Mouse (Mus musculus): ENCODE data around the gene Cdk6. TPM values are rescaled to one million over a fixed set of nuclear protein-coding genes. Genes with fewer than 3 reads are reported as not detected.
"Not testable (repeated sequence)": the region's sequence is repeated elsewhere in the genome, so short reads cannot be mapped to it uniquely, and the experiment has no call there.

Cdk6 gene
- polyA plus RNA-seq, 1 experiment from 2014 or later = 14.1 TPM

DNA sequence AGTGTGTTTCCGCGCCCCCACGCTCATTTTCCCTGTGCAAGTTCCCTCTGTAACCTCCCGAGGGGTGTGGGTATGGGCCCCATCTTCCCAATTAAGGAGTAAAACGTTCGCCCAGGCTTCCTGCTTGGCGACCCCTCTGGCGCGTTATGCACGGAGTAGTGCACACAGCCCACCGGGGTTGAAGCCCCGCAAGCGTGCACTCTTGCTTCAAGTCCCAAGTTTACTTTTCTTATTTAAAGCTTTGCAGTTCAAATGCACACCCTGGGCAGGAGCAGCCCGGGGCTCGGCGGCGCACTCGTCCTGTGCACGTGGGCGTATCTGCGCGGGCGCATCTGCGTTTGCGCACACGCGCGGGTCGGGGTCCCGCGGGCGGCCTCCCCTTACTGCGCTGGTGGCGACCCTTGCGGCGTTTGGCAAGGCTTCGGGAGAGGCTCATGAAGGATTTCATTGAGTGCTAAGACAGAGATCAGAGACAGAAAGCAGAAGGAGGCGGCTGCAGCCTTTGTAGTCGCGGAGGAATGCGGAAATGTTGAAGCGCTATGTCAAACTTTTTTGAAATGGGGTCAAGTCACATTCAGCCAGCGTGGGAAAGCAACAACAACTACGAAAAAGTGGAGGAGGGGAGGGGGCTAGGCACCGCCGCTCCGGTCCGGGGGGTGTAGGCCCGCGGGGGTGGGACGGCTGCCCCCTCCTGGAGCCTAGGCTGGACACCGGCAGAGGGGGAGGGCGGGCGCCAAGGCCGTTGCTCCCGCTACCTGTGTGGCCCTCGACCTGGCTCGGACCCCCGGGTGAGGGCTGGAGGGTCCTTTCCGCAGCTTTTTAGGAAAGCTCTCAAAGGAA, 866 bp downstream of the Cdk6 start:
- Histone ChIP-seq H3K36me3 (ENCODE audit: control insufficient read depth, insufficient read depth, low read length) (no peaks in the 10 kb centered on the region), H3K9ac (ENCODE audit: low read length) (peak overlapping the region; percentile 23), H3K27ac (ENCODE audit: low read depth, low read length) (0 out of 2 replicates have a peak overlapping the region, but pooled peaks have one; percentile 8), H3K27me3 (ENCODE audit: control insufficient read depth, insufficient read depth, low read length) (peaks cover 16% of the 10 kb centered on the region; the same call in 1 of the 2 replicates), H3K4me3 (ENCODE audit: low read depth, low read length) (peak overlapping the region; percentile 57), H3K9me3 (ENCODE audit: control insufficient read depth, low read length) (no peaks in the 10 kb centered on the region), H3K4me2 (ENCODE audit: low read depth) (peak overlapping the region; percentile 89), H3K4me1 (ENCODE audit: control insufficient read depth, insufficient read depth, low read length) (0 out of 2 replicates have a peak, but pooled peaks cover 3% of the 10 kb centered on the region)
- ATAC-seq (ENCODE audit: insufficient read depth, low FRiP score, low TSS enrichment) (peak; percentile 40), DNase-seq (ENCODE audit: low spot score) (peak; percentile 67)
- under 1% methylated on average over 60 of the region's 60 CpGs for WGBS

- Histone ChIP-seq H3K27me3 (ENCODE audit: control insufficient read depth, insufficient read depth, low read length) (peaks cover 16% of the 10 kb centered on the region; the same call in 1 of the 2 replicates), H3K4me2 (ENCODE audit: low read depth) (peak overlapping the region; percentile 89), H3K9ac (ENCODE audit: low read length) (peak overlapping the region; percentile 23), H3K4me1 (ENCODE audit: control insufficient read depth, insufficient read depth, low read length) (0 out of 2 replicates have a peak, but pooled peaks cover 3% of the 10 kb centered on the region), H3K27ac (ENCODE audit: low read depth, low read length) (no peak overlapping the region), H3K9me3 (ENCODE audit: control insufficient read depth, low read length) (no peaks in the 10 kb centered on the region), H3K36me3 (ENCODE audit: control insufficient read depth, insufficient read depth, low read length) (no peaks in the 10 kb centered on the region), H3K4me3 (ENCODE audit: low read depth, low read length) (peak overlapping the region; percentile 57)
- ATAC-seq (ENCODE audit: insufficient read depth, low FRiP score, low TSS enrichment) = peak; percentile 57
- DNase-seq (ENCODE audit: low spot score) = peak; percentile 66
- WGBS = under 1% methylated on average over 46 of the region's 46 CpGs
Measured at GRCm38 (mm10) chr5:3342771-3343565, 1.7 kb downstream of the Cdk6 start.

DNA sequence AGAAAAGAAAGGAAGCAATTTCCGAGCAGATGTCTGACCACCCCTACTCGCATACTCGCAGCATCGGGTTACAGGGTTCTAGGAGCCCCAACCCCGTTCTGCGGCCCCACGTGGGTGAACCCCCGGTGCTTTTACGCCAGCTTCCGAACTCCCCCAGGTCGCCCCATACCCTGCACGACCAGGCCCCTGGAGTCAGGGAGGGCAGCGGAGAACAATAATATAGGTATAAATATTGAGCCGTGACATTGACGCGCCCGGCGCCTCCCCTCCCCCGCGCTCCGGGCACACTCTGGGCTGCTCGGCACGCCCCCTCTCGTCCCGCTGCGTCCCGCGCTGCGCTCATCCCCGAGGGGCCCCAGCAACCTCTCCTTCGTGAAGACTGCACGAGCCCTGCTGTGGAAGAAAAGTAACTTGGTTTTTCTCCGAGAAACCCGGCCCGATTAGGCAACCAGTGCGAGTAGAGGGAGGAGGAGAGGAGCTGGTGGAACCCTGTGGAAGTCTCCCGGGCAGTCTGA, 2.3 kb downstream of the Cdk6 start:
- 0% methylated on average over 36 of the region's 37 CpGs for WGBS
- Histone ChIP-seq H3K9me3 (ENCODE audit: control insufficient read depth, low read length) (no peaks in the 10 kb centered on the region), H3K4me2 (ENCODE audit: low read depth) (peak overlapping the region; percentile 89), H3K27me3 (ENCODE audit: control insufficient read depth, insufficient read depth, low read length) (peaks cover 16% of the 10 kb centered on the region; the same call in 1 of the 2 replicates), H3K4me3 (ENCODE audit: low read depth, low read length) (peak overlapping the region; percentile 57), H3K9ac (ENCODE audit: low read length) (peak overlapping the region; percentile 62), H3K36me3 (ENCODE audit: control insufficient read depth, insufficient read depth, low read length) (no peaks in the 10 kb centered on the region), H3K27ac (ENCODE audit: low read depth, low read length) (no peak overlapping the region), H3K4me1 (ENCODE audit: control insufficient read depth, insufficient read depth, low read length) (0 out of 2 replicates have a peak, but pooled peaks cover 3% of the 10 kb centered on the region)
- ATAC-seq (ENCODE audit: insufficient read depth, low FRiP score, low TSS enrichment) = peak; percentile 67
- peak; percentile 74 for DNase-seq (ENCODE audit: low spot score)

- Histone ChIP-seq H3K9me3 (ENCODE audit: control insufficient read depth, low read length) (no peaks in the 10 kb centered on the region), H3K4me1 (ENCODE audit: control insufficient read depth, insufficient read depth, low read length) (0 out of 2 replicates have a peak, but pooled peaks cover 3% of the 10 kb centered on the region), H3K9ac (ENCODE audit: low read length) (peak overlapping the region; percentile 62), H3K27ac (ENCODE audit: low read depth, low read length) (no peak overlapping the region), H3K4me3 (ENCODE audit: low read depth, low read length) (peak overlapping the region; percentile 57), H3K27me3 (ENCODE audit: control insufficient read depth, insufficient read depth, low read length) (peaks cover 16% of the 10 kb centered on the region; the same call in 1 of the 2 replicates), H3K4me2 (ENCODE audit: low read depth) (peak overlapping the region; percentile 89), H3K36me3 (ENCODE audit: control insufficient read depth, insufficient read depth, low read length) (no peaks in the 10 kb centered on the region)
- WGBS = under 1% methylated on average over 55 of the region's 58 CpGs
- peak; percentile 85 for DNase-seq (ENCODE audit: low spot score)
- ATAC-seq (ENCODE audit: insufficient read depth, low FRiP score, low TSS enrichment) = peak; percentile 46
Measured at GRCm38 (mm10) chr5:3344081-3344631, 2.9 kb downstream of the Cdk6 start.

- H3K36me3 ChIP-seq (ENCODE audit: control insufficient read depth, insufficient read depth, low read length); H3K4me3 ChIP-seq (ENCODE audit: low read depth, low read length); H3K4me2 ChIP-seq (ENCODE audit: low read depth); H3K27ac ChIP-seq (ENCODE audit: low read depth, low read length); ATAC-seq (ENCODE audit: insufficient read depth, low FRiP score, low TSS enrichment); H3K9me3 ChIP-seq (ENCODE audit: control insufficient read depth, low read length); DNase-seq (ENCODE audit: low spot score); H3K4me1 ChIP-seq (ENCODE audit: control insufficient read depth, insufficient read depth, low read length); H3K9ac ChIP-seq (ENCODE audit: low read length): not testable (repeated sequence)
- 58% methylated on average over 4 of the region's 4 CpGs for WGBS
- peaks cover 16% of the 10 kb centered on the region; the same call in 1 of the 2 replicates for H3K27me3 ChIP-seq (ENCODE audit: control insufficient read depth, insufficient read depth, low read length)
Measured at GRCm38 (mm10) chr5:3345540-3345939, 4.3 kb downstream of the Cdk6 start.

GRCm38 (mm10) chr5:3349393-3349792, 8.1 kb downstream of the Cdk6 start:
- not testable (repeated sequence) for H3K4me3 ChIP-seq (ENCODE audit: low read depth, low read length); ATAC-seq (ENCODE audit: insufficient read depth, low FRiP score, low TSS enrichment); H3K9me3 ChIP-seq (ENCODE audit: control insufficient read depth, low read length); H3K4me2 ChIP-seq (ENCODE audit: low read depth); H3K27me3 ChIP-seq (ENCODE audit: control insufficient read depth, insufficient read depth, low read length); H3K36me3 ChIP-seq (ENCODE audit: control insufficient read depth, insufficient read depth, low read length); H3K4me1 ChIP-seq (ENCODE audit: control insufficient read depth, insufficient read depth, low read length); H3K27ac ChIP-seq (ENCODE audit: low read depth, low read length); DNase-seq (ENCODE audit: low spot score); H3K9ac ChIP-seq (ENCODE audit: low read length)
- 87% methylated on average over 4 of the region's 4 CpGs for WGBS

GRCm38 (mm10) chr5:3351836-3352235, 10.6 kb downstream of the Cdk6 start:
- 49% methylated on average over 4 of the region's 4 CpGs for WGBS
- DNase-seq (ENCODE audit: low spot score); H3K36me3 ChIP-seq (ENCODE audit: control insufficient read depth, insufficient read depth, low read length); H3K4me2 ChIP-seq (ENCODE audit: low read depth); H3K4me1 ChIP-seq (ENCODE audit: control insufficient read depth, insufficient read depth, low read length); H3K9ac ChIP-seq (ENCODE audit: low read length); ATAC-seq (ENCODE audit: insufficient read depth, low FRiP score, low TSS enrichment); H3K27ac ChIP-seq (ENCODE audit: low read depth, low read length); H3K27me3 ChIP-seq (ENCODE audit: control insufficient read depth, insufficient read depth, low read length); H3K4me3 ChIP-seq (ENCODE audit: low read depth, low read length); H3K9me3 ChIP-seq (ENCODE audit: control insufficient read depth, low read length): not testable (repeated sequence)

DNA sequence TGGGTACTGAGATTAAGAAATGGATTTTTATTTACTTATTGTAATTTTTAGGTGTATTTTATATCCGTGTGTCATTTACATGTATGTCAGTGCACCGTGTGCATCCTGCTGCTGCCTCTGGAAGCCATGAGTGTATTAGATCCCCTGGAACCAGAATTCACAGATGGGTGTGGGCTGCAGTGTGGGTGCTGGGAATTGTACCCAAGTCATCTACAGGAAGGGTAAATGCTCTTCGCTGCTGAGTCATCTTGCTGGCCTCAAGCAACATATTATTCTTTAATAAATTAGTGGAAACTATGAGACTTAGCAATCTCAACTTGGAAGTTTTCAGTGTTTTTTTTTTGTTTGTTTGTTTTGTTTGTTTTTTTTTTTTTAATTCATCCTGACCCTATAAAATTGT, 11.0 kb downstream of the Cdk6 start:
- Histone ChIP-seq H3K4me3 (ENCODE audit: low read depth, low read length) (no peak overlapping the region), H3K4me1 (ENCODE audit: control insufficient read depth, insufficient read depth, low read length) (no peaks in the 10 kb centered on the region), H3K27ac (ENCODE audit: low read depth, low read length) (no peak overlapping the region), H3K4me2 (ENCODE audit: low read depth) (no peak overlapping the region), H3K9ac (ENCODE audit: low read length) (no peak overlapping the region), H3K9me3 (ENCODE audit: control insufficient read depth, low read length) (no peaks in the 10 kb centered on the region), H3K27me3 (ENCODE audit: control insufficient read depth, insufficient read depth, low read length) (no peaks in the 10 kb centered on the region), H3K36me3 (ENCODE audit: control insufficient read depth, insufficient read depth, low read length) (no peaks in the 10 kb centered on the region)
- ATAC-seq (ENCODE audit: insufficient read depth, low FRiP score, low TSS enrichment) (no peak), DNase-seq (ENCODE audit: low spot score) (no peak)
- WGBS = 87% methylated on average over 3 of the region's 3 CpGs
